Mouse (Mus musculus): Measurements from ENCODE around the gene Tnfaip1.

The Tnfaip1 gene

DNA sequence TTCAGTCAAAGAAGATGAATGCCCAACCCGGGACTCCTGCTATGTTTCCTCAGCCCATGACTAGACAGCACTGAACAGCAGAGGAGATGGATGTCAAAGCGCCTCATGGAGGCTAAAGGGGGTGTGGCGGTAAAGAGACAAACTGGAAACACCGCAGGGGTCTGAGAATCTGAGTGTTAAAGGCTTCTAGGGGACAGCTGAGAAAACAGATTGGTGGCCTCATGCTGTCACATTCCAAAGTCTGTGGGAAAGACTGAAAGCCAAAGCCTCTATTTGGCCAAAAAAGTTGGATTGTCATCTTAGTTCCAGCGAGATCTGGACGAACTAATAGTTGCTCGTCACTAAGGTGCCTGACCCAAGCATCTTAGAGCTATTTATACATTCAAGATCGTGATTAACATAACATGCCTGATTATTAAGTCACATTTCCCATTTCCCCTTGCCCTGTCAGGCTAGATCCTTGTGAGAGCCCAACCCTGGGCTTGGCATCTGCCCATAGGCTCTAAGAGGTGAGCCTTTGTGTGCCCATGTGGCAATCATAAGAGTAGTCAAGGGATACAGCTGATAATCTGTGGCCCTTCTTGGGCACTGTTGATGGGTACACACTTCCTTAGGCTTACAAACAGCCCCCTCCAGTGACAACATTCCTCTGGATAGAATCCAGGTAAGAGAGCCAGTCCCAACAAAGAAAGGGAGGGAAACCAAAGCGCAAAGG lies 12.7 kb downstream of the Tnfaip1 start:
- no peaks in the 10 kb centered on the region for H3K27me3 ChIP-seq (ENCODE audit: control insufficient read depth, insufficient read depth, low read length, poor library complexity, severe bottlenecking)
- DNase-seq (ENCODE audit: low read depth, low spot score): no peak
- peaks cover 10% of the 10 kb centered on the region for H3K36me3 ChIP-seq (ENCODE audit: control insufficient read depth, insufficient read depth, low read length, poor library complexity, severe bottlenecking)

DNA sequence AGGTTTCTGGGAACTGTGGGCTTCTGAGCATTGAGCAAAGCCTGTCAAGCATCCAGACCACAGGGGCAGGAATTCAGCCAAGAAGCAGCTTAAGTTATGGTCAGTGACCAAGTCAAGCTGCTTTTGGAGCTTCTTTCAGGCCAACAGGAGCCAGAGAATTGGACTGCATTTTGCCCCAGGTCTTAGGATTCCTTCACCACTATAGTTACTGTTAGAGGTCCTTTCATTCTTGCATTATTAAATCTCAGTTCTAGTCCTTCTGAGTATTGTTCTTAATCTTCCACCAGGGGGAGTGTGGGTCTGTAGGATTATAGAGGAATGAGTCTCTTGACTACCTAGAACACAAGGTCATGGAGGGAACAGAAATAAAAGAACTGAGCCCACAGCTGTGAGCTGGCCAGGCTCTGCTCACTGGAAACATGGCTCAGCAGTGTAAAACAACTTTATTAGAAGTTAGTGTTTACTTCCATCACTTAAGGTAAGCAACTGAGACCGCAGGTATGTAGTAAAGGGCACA lies 13.6 kb downstream of the Tnfaip1 start:
- Histone ChIP-seq H3K27me3 (ENCODE audit: control insufficient read depth, insufficient read depth, low read length, poor library complexity, severe bottlenecking) (no peaks in the 10 kb centered on the region), H3K36me3 (ENCODE audit: control insufficient read depth, insufficient read depth, low read length, poor library complexity, severe bottlenecking) (peaks cover 10% of the 10 kb centered on the region)
- DNase-seq (ENCODE audit: low read depth, low spot score): peak; percentile 52

DNA sequence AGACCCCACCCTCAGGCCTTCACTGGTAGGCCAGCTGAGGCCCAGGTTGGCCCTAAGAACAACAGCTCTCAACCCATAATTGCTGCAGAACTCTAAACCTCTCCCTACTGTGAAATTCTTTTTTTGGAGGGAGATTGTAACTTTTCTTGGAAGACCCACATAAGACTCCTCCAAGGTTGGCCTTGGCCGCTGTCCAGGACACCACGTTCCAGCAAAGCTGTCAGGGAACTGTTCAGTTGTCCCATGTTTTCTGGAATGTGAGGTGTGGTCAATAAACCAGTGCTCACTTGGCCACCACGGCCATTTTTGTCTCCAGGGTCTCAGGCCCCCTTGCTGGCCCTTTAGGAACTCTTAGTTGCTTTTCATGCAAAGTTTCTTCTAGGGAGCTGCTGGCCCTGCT lies 14.3 kb downstream of the Tnfaip1 start:
- H3K36me3 ChIP-seq (ENCODE audit: control insufficient read depth, insufficient read depth, low read length, poor library complexity, severe bottlenecking): peaks cover 8% of the 10 kb centered on the region
- DNase-seq (ENCODE audit: low read depth, low spot score): no peak
- no peaks in the 10 kb centered on the region for H3K27me3 ChIP-seq (ENCODE audit: control insufficient read depth, insufficient read depth, low read length, poor library complexity, severe bottlenecking)

DNA sequence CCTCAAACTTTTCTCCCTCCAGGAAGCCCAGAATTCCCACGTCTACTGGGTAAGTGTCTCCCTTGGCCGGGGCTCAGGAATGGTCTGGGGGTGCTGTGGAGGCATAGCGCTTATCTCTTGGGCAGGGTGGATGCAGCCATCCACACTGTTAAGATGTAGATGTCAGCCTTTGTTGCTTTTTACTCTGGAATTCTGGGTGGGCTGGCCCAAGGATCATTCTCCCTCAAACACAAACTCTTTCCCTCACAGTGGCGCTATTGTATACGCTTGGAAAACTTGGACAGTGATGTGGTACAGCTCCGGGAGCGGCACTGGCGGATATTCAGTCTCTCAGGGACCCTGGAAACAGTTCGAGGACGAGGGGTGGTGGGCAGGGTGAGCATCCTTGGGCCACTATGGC lies 17.2 kb downstream of the Tnfaip1 start:
- peaks cover 3% of the 10 kb centered on the region for H3K36me3 ChIP-seq (ENCODE audit: control insufficient read depth, insufficient read depth, low read length, poor library complexity, severe bottlenecking)
- DNase-seq (ENCODE audit: low read depth, low spot score): no peak
- no peaks in the 10 kb centered on the region for H3K27me3 ChIP-seq (ENCODE audit: control insufficient read depth, insufficient read depth, low read length, poor library complexity, severe bottlenecking)

DNA sequence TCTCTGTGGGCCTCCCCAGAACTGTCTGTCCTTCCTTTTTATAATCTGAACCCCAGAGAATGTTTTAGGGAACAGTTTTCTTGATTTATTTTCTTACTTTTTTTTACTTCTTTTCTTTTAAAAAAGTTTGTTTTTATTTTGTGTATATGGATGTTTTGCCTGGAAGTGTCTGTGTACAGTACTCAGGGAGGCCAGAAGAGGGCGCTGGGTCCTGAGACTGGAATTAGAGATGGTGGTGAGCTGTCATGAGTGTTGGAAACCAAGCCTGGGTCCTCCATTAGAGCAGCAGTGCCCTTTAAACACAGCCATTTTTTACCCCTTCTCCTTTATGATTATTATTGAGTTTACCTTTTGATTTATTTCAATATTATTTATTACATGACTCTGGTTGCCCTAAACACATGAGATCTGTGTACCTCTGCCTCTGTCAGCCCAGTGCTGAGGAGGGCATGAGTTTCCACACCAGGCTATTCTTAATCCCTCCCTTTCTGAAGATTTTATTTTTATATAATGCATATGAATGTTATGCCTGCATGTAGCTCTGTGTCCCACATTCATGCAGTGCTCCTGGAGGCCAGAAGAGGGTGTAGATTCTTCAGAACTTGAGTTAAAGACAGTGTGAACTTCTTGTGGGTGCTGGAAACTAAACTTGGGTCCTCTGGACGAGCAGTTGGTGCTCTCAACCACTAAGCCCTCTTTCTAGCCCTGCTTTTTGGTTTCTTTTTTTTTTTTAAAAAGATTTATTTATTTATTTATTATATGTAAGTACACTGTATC lies 20.4 kb downstream of the Tnfaip1 start:
- H3K36me3 ChIP-seq (ENCODE audit: control insufficient read depth, insufficient read depth, low read length, poor library complexity, severe bottlenecking): no peaks in the 10 kb centered on the region; the same call in 1 of the 2 replicates
- peak; percentile 39 for DNase-seq (ENCODE audit: low read depth, low spot score)
- no peaks in the 10 kb centered on the region for H3K27me3 ChIP-seq (ENCODE audit: control insufficient read depth, insufficient read depth, low read length, poor library complexity, severe bottlenecking)

DNA sequence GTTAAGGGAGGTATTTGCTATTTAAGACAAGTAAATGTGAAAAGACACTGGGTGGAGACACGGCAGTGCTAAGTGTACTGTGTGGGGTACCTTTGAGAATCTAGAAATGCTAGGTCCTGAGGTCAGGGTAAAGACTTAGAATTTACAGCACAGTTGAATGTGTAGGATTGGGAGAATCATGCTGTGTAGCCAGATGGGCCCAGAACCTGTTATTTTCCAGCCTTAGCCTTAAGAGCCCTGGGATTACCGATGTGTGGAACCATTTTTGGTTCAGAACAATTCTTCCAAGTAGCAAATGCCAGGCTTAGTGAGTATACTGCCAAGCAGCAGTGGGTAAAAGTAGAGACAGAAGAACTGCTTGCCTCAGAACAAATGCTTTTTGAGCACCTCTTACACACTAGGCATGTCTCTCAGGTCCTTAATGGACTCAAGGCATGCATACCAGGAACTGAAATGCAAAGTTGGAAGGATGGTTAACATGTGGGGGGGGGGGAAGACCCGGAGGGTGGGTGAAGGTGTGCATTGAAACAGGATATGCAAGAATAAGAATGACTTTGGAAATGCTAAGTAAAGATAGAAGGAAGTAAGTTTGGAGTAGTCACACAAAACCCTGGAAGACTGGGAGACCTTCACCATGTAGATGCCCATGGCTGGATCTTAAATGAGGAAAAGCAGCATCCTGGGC lies 22.9 kb downstream of the Tnfaip1 start:
- H3K36me3 ChIP-seq (ENCODE audit: control insufficient read depth, insufficient read depth, low read length, poor library complexity, severe bottlenecking): no peaks in the 10 kb centered on the region; the same call in none of the 2 replicates
- no peak for DNase-seq (ENCODE audit: low read depth, low spot score)
- H3K27me3 ChIP-seq (ENCODE audit: control insufficient read depth, insufficient read depth, low read length, poor library complexity, severe bottlenecking): no peaks in the 10 kb centered on the region

DNA sequence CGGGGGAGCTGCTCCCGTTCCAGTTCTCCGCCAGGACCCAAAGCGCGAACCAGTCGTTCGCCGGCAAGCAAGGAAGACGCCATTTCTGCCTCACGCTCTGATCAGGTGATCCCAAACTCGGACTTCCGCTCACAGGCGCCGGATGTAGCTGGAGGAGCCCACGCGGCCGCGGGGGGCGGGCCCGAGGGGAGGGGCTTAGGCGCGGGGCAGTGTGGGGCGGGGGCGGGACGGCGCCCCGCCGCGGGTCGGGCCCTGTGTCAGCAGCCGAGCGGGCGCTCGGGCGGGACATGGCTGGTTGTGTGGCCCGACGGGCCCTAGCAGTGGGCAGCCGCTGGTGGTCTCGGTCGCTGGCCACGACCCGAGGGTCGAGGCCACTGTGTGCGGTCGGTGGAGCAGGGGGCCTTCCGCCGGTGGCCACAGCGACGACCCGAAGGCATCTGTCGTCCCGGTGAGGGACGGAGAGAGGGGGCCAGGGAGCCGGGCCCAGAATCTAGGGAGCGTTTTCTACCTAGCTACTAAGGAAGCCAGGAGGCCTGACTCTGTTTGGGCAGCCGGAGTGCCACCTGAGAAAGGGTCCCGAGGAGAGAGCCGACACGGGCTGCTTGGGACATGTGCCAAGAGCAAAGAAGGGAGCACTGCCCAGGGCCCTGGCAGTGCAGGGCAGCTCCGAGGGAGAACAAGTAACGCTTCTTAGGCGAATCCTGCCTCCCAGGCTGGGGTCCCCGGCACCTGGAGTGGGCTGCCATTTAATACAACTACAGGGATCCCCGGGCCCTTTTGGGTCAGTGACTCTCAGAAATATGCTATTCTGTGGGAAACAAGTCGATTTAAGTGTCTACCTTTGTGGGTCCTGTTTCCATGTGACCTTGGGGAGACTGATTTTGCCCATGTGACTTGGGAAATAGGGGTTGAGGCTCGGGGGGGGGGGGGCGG lies 23.8 kb downstream of the Tnfaip1 start, which contains the start of the genes Tmem199 and Poldip2:
TSS of gene Tmem199 (minus strand) at position 148 of the 933 bp plus-strand sequence.
TSS of gene Poldip2 (plus strand) at position 169 of the 933 bp plus-strand sequence.
- DNase-seq (ENCODE audit: low read depth, low spot score): peak; percentile 95

DNA sequence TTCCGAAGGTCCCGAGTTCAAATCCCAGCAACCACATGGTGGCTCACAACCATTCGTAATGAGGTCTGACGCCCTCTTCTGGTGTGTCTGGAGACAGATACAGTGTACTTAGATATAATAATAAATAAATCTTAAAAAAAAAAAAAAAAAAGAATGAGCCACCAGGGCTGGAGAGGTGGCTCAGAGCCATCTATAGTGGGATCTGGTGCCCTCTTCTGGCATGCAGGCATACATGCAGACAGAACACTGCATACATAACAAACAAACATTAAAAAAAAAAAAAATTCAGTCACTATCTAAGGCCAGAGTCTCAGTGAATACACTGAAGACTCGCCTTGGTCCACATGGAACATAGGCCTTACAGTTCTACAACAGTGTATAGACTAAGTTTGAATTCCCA lies 27.0 kb downstream of the Tnfaip1 start:
- Histone ChIP-seq H3K36me3 (ENCODE audit: control insufficient read depth, insufficient read depth, low read length, poor library complexity, severe bottlenecking) (peaks cover 7% of the 10 kb centered on the region), H3K27me3 (ENCODE audit: control insufficient read depth, insufficient read depth, low read length, poor library complexity, severe bottlenecking) (no peaks in the 10 kb centered on the region)
- DNase-seq (ENCODE audit: low read depth, low spot score): peak; percentile 65

More for the DNA sequence above, 23.8 kb downstream of the Tnfaip1 start, which contains the start of the genes Tmem199 and Poldip2:
- Histone ChIP-seq H3K27me3 (ENCODE audit: control insufficient read depth, insufficient read depth, low read length, poor library complexity, severe bottlenecking) (no peaks in the 10 kb centered on the region), H3K36me3 (ENCODE audit: control insufficient read depth, insufficient read depth, low read length, poor library complexity, severe bottlenecking) (peaks cover 5% of the 10 kb centered on the region)

DNA sequence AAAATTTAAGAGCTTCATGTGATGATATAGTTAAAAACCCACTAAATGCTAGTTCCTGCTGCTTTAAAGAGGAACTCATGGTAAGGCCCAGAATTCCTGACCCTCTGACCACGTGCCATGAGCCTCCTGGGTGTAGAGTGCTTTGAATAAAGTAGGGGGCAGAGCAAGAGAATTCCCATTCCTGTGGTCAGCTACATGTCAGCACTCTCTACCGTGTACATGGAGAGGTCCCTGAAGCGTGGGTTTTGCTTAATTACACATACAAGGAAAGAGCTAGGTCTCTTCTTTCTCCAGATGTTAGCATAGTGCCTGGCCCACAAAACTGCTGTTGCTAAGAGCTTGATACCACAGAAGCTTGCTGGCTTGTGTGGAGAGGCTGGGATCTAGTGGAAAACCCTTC lies 30.7 kb downstream of the Tnfaip1 start:
- Histone ChIP-seq H3K27me3 (ENCODE audit: control insufficient read depth, insufficient read depth, low read length, poor library complexity, severe bottlenecking) (no peaks in the 10 kb centered on the region), H3K36me3 (ENCODE audit: control insufficient read depth, insufficient read depth, low read length, poor library complexity, severe bottlenecking) (peaks cover 7% of the 10 kb centered on the region)
- DNase-seq (ENCODE audit: low read depth, low spot score): no peak

DNA sequence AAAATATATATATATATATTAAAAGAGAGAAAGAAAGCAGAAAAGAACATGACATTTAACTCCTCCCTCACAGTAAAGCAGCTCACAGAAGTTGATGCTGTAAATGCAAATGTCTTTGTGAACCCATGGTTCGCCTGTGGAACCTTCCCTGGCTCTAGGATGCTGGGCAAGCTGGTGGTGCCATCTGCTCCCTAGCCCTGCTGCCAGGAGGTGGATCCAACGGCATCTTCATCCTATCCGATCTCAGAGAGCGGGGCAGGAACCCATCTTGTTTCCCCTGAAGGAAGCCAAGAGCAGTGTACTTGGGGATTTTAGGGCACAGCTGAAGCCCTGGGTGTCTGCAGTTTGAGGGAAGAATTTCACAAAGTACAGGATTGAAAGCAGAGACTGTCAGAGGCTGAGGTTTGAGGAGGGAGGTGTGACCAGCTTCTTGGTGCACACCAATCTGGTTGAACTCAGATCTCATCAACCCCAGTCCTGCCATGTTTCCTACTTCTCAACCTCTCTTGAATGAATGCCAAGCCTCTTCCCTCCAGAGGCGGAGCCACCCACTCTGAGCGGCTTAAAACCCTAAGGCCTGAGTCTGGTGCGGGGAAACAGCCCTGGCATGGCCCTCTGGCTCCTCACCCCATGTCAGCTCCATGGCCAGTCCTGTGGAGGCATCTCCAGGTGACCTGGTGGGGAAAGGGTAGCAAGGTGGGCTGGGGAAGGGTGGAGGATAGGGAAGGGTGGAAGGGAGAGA lies 33.1 kb downstream of the Tnfaip1 start, which contains the start of gene Sebox:
TSS of gene Sebox (plus strand) at position 539 of the 742 bp plus-strand sequence.
- Histone ChIP-seq H3K36me3 (ENCODE audit: control insufficient read depth, insufficient read depth, low read length, poor library complexity, severe bottlenecking) (peaks cover 7% of the 10 kb centered on the region), H3K27me3 (ENCODE audit: control insufficient read depth, insufficient read depth, low read length, poor library complexity, severe bottlenecking) (no peaks in the 10 kb centered on the region)
- no peak for DNase-seq (ENCODE audit: low read depth, low spot score)

DNA sequence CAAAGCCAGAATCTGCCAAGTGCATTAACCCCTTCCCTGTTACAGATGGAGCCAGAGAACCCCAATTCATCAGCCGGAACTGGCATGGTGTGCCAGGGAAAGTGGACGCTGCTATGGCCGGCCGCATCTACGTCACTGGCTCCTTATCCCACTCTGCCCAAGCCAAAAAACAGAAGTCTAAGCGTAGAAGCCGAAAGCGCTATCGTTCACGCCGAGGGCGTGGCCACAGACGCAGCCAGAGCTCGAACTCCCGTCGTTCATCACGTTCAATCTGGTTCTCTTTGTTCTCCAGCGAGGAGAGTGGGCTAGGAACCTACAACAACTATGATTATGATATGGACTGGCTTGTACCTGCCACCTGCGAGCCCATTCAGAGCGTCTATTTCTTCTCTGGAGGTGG lies 34.6 kb downstream of the Tnfaip1 start:
- no peaks in the 10 kb centered on the region; the same call in 1 of the 2 replicates for H3K36me3 ChIP-seq (ENCODE audit: control insufficient read depth, insufficient read depth, low read length, poor library complexity, severe bottlenecking)
- H3K27me3 ChIP-seq (ENCODE audit: control insufficient read depth, insufficient read depth, low read length, poor library complexity, severe bottlenecking): no peaks in the 10 kb centered on the region

DNA sequence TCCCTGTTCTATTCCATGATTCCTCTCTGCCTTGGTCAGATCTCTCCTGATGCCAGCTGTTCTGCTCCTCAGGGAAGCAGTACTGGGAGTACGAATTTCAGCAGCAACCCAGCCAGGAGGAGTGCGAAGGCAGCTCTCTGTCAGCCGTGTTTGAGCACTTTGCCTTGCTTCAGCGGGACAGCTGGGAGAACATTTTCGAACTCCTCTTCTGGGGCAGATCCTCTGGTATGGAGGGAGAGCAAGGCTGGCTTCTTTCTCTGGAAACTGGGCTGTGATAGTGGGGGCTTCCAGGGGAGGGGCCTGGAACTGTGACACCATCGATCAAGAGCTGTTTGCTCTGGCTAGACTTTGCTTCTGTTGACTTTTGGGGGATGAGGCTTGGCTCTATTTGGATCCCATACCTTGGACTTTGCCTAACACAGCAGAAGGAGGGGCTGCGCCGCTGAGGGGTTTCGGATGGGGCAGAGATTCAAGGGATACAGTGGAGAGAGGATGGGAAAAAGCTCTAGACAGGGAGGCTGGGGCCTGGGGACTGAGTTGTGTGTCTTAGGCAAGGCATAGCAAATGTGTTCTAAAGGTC lies 35.4 kb downstream of the Tnfaip1 start:
- no peak for DNase-seq (ENCODE audit: low read depth, low spot score)
- Histone ChIP-seq H3K27me3 (ENCODE audit: control insufficient read depth, insufficient read depth, low read length, poor library complexity, severe bottlenecking) (no peaks in the 10 kb centered on the region), H3K36me3 (ENCODE audit: control insufficient read depth, insufficient read depth, low read length, poor library complexity, severe bottlenecking) (no peaks in the 10 kb centered on the region)

More for the DNA sequence above, 34.6 kb downstream of the Tnfaip1 start:
- DNase-seq (ENCODE audit: low read depth, low spot score): no peak

DNA sequence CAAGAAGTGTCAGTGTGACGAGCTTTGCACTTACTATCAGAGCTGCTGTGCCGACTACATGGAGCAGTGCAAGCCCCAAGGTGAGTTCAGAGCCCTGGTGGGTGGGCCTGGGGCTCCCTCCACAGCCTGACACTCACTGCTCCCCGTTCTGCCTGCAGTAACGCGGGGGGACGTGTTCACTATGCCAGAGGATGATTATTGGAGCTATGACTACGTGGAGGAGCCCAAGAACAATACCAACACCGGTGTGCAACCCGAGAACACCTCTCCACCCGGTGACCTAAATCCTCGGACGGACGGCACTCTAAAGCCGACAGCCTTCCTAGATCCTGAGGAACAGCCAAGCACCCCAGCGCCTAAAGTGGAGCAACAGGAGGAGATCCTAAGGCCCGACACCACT lies 36.6 kb downstream of the Tnfaip1 start:
- no peak for DNase-seq (ENCODE audit: low read depth, low spot score)
- no peaks in the 10 kb centered on the region for H3K27me3 ChIP-seq (ENCODE audit: control insufficient read depth, insufficient read depth, low read length, poor library complexity, severe bottlenecking)
- H3K36me3 ChIP-seq (ENCODE audit: control insufficient read depth, insufficient read depth, low read length, poor library complexity, severe bottlenecking): no peaks in the 10 kb centered on the region
